In the genomic region with DNA sequence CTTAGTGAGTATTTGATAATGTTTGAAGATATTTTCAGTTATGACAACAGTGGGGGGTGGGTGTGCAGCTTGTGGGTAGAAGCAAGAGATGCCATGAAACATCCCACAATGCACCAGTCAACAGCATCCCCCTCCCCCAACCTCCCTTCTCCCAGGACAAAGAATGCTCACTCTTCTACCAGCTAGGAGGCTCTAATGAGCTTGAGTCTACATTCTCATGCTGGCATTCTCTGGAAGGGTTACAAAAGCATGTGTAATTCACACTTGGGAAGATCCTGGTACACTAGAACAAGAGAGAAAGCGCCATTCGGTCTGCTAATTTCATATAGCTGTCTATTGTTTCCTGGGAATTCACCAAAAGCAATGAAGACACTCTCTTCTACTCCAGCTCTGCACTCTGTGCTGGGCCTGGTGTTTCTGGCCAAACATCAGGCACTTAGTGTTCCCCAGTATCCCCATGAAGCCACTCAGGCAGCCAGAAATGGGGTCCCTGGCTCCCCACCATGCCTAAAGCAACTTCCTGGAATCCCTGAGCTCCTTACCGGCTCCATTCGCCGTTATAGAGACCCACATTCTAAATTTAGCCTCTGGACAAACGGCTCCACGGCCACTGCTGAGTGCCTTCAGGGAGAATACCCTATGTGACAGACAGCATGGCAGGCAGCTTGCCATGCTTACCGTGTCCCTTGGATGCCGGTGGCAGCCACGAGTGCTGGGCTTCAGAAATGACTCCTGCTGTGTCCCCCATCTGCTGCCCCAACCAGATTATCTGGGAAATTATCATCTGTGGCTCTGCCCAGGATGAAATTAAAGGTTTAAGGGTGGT, we compare ENCODE assay signal across 17 mouse cellular contexts.
A peak's percentile ranks its signal among the peaks of the same experiment; 100 is the strongest.
DNase-seq lines count a peak whose midpoint lies in the region; ATAC-seq and TF ChIP-seq lines count a peak whose summit lies in the region.
"Had no signal": no experiment of that assay in that cellular context is flagged by ENCODE, and none has a peak within 500 bp of the region (broad histone marks: within the 10 kb centered on the region; RNA-seq: fewer than 3 reads in every experiment).

No protein-coding gene starts in this region.

- no peak for TF ChIP-seq CTCF in hindbrain, postnatal 0 days (IDR thresholded peaks at IDR 0.05; ENCODE audit: low read depth)

- no peaks in the 10 kb centered on the region for H3K9me3 ChIP-seq in hindbrain, postnatal 0 days (ENCODE audit: low read length)
- H3K9me3 ChIP-seq in hindbrain, embryonic 12.5 days (replicated peaks) = no peaks in the 10 kb centered on the region
- H3K9me3 ChIP-seq: embryonic facial prominence, embryonic 10.5 days; forebrain, embryonic 15.5 days; hindbrain, embryonic 13.5 days; liver, embryonic 15.5 days had no signal

- no peak overlapping the region for H3K4me3 ChIP-seq in hindbrain, postnatal 0 days (ENCODE audit: low read length)
- H3K4me3 ChIP-seq in hindbrain, embryonic 12.5 days = no peak overlapping the region
- H3K4me3 ChIP-seq: embryonic facial prominence, embryonic 10.5 days; forebrain, embryonic 15.5 days; hindbrain, embryonic 13.5 days; liver, embryonic 15.5 days had no signal

- DNase-seq in gastrocnemius, adult 18-20 months (ENCODE audit: low spot score) = peak; percentile 5
- DNase-seq in gastrocnemius, postnatal 14 days = no peak
- peak; percentile 45 for DNase-seq in hindbrain, postnatal 0 days (ENCODE audit: low spot score)
- DNase-seq in cerebellum, adult 9-10 months = peak; percentile 81
- peak; percentile 59 for DNase-seq in retina, postnatal 1 day
- no peak for DNase-seq in testis, postnatal 10 days (ENCODE audit: low spot score)
- no peak for DNase-seq in right cerebral cortex, postnatal 10 days (ENCODE audit: low spot score in 2 of 2)
- DNase-seq: kidney, adult 11 months; midbrain, embryonic 14.5 days; right cerebral cortex, adult 18-20 months had no signal

- H3K4me2 ChIP-seq in hindbrain, postnatal 0 days (ENCODE audit: low read depth, low read length) = no peak overlapping the region
- H3K4me2 ChIP-seq in hindbrain, embryonic 12.5 days (replicated peaks) = no peak overlapping the region
- H3K4me2 ChIP-seq: forebrain, embryonic 15.5 days; hindbrain, embryonic 13.5 days; liver, embryonic 15.5 days had no signal

- intact Hi-C loops in gastrocnemius, postnatal 14 days (cut with DNase I; ENCODE audit: low total_unique reads) = loop anchor here (10.0 kb wide), 1 partner anchor 81 kb away; no protein-coding TSS in a partner anchor

- ATAC-seq in hindbrain, postnatal 0 days = no peak; the same call in 1 of the 2 replicates
- no peak for ATAC-seq in hindbrain, embryonic 12.5 days (ENCODE audit: low FRiP score)
- ATAC-seq: forebrain, embryonic 15.5 days; lung, postnatal 0 days had no signal

- H3K27ac ChIP-seq in hindbrain, postnatal 0 days = no peak overlapping the region
- no peak overlapping the region for H3K27ac ChIP-seq in hindbrain, embryonic 12.5 days
- H3K27ac ChIP-seq: embryonic facial prominence, embryonic 10.5 days; forebrain, embryonic 15.5 days; hindbrain, embryonic 13.5 days; kidney, postnatal 0 days; liver, embryonic 15.5 days had no signal

- no peaks in the 10 kb centered on the region for H3K36me3 ChIP-seq in hindbrain, postnatal 0 days (ENCODE audit: insufficient read depth, low read length)
- H3K36me3 ChIP-seq in hindbrain, embryonic 12.5 days = no peaks in the 10 kb centered on the region
- H3K36me3 ChIP-seq: embryonic facial prominence, embryonic 10.5 days; forebrain, embryonic 15.5 days; hindbrain, embryonic 13.5 days; liver, embryonic 15.5 days had no signal

- H3K4me1 ChIP-seq in hindbrain, postnatal 0 days (ENCODE audit: insufficient read depth, low read length) = no peaks in the 10 kb centered on the region
- H3K4me1 ChIP-seq in hindbrain, embryonic 12.5 days = peaks cover 13% of the 10 kb centered on the region; the same call in 1 of the 2 replicates
- H3K4me1 ChIP-seq: liver, embryonic 15.5 days had no signal

- no peaks in the 10 kb centered on the region for H3K27me3 ChIP-seq in hindbrain, postnatal 0 days (ENCODE audit: insufficient read depth, low read length)
- no peaks in the 10 kb centered on the region for H3K27me3 ChIP-seq in hindbrain, embryonic 12.5 days
- H3K27me3 ChIP-seq: forebrain, embryonic 15.5 days; liver, embryonic 15.5 days had no signal

- WGBS in hindbrain, postnatal 0 days = 44% methylated on average over 10 of the region's 10 CpGs
- WGBS in hindbrain, embryonic 12.5 days = 75% methylated on average over 10 of the region's 10 CpGs

- H3K9ac ChIP-seq in hindbrain, postnatal 0 days (replicated peaks; ENCODE audit: low read length) = no peak overlapping the region
- no peak overlapping the region for H3K9ac ChIP-seq in hindbrain, embryonic 12.5 days
- H3K9ac ChIP-seq: forebrain, embryonic 15.5 days; hindbrain, embryonic 13.5 days; liver, embryonic 15.5 days had no signal

Comparison
In these comparisons a context has a peak if more than half of its experiments do, and no peak if none do; other contexts are left out.
1. DNase-seq: peak in gastrocnemius, adult 18-20 months (single experiment), hindbrain, postnatal 0 days (single experiment), cerebellum, adult 9-10 months (single experiment) and retina, postnatal 1 day (single experiment); none in gastrocnemius, postnatal 14 days (single experiment), testis, postnatal 10 days (single experiment) and right cerebral cortex, postnatal 10 days (0 of 2).